Mouse (Mus musculus): ENCODE results near the gene Adprh. TPM values are rescaled to one million over a fixed set of nuclear protein-coding genes. Genes with fewer than 3 reads are reported as not detected.
"Not testable (repeated sequence)": the region's sequence is repeated elsewhere in the genome, so short reads cannot be mapped to it uniquely, and the experiment has no call there.

The Adprh gene
- polyA plus RNA-seq (2012; rRNA removed), result 73.8 and 77.3 TPM in 2 replicates

DNA sequence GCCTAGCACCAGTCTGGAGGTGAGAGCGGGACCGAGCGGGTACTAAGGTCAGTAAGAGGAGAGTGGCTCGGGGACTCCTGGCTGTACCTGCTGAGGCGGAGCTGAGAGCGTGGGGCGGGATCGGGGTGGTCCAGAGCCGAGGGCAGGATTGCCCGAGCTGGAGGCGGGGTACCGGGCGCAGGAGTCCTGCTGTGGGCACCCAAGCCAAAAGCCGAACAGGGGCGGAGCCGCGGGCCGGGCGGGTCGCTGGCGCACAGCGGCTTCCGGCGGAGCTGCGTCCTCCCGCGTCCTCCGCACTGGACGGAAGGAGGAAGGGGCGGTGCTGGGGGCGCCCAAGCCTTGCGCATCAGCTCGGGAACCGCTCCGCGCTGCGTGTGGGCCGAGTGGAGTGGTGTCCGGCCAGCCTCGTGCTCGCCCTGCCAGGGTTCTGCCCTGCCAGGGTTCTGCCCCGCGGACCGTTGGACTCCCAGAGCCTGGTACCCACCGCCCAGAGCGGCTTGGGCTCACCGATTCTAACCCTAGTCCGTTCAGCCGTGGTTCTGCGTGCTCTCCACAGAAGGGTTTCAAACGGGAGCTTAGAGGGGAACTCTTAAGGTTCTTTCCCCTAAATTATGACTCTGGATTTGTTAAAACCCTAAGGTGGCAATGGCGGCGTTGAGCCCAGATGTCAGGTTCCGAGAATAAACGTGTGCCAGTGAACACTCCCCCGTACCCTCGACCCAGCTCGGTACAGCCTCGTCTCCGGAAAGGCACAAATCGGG lies at the start of gene Adprh:
Gene Adprh (minus strand): TSS at position 262 of the 761 bp plus-strand sequence.
- no peak for TF ChIP-seq CTCF (IDR thresholded peaks at IDR 0.05; ENCODE audit: borderline replicate concordance, extremely low read depth, insufficient read depth, insufficient read length)
- peak; percentile 92 for TF ChIP-seq POLR2A (IDR thresholded peaks at IDR 0.05; ENCODE audit: borderline replicate concordance, extremely low read depth, insufficient read depth, insufficient read length, poor library complexity, severe bottlenecking)
- DNase-seq (ENCODE audit: low read depth), result peak; percentile 94

DNA sequence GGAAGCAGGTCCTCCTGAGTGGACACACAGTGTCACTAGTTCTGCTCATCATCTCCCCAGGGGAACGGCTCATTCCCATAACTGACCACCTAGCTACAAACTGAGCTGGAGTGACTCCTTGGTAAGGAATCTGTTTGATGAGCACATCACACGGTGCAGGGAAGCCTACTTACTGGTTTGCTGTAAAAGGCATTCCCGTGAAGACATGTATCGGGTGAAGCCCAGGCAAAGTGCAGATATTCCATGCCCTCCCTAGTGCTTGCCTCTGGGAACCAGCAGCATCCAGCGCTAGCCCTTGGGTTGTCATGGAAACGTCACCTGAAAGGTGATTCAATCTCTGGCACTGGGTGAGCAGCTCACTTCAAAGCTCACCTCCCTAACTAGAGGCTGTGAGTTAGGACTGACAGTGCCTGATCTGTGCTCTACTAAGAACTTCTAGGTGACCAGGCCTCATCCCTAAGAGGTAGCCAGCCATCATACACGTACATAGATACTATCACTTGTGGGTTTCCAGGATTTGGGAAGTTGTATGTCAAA lies 44.2 kb upstream of the Adprh start:
- no peak for DNase-seq (ENCODE audit: low read depth)

DNA sequence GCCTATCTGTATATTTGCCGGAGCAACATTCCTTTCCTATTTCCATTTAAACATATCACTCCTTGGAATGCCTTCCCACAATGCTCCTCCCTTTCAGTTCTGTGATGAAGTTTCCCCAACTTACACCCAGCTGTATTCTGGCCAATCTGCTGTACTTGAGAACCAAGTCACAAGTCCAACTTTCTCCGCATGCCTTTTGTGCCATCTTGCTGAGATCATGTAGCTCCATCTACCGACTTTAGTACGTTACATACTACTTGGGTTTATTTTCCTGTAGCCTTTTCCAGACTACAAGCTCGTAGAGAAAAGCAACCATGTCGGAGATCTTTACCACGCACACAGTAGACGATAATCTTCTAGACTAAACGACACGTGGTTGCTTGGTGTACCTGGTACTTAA lies 41.4 kb upstream of the Adprh start:
- TF ChIP-seq CTCF (IDR thresholded peaks at IDR 0.05; ENCODE audit: borderline replicate concordance, extremely low read depth, insufficient read depth, insufficient read length) (no peak), POLR2A (IDR thresholded peaks at IDR 0.05; ENCODE audit: borderline replicate concordance, extremely low read depth, insufficient read depth, insufficient read length, poor library complexity, severe bottlenecking) (no peak)
- DNase-seq (ENCODE audit: low read depth), result peak; percentile 31

More for the DNA sequence above, 44.2 kb upstream of the Adprh start:
- no peak for TF ChIP-seq CTCF (IDR thresholded peaks at IDR 0.05; ENCODE audit: borderline replicate concordance, extremely low read depth, insufficient read depth, insufficient read length)
- TF ChIP-seq POLR2A (IDR thresholded peaks at IDR 0.05; ENCODE audit: borderline replicate concordance, extremely low read depth, insufficient read depth, insufficient read length, poor library complexity, severe bottlenecking), result no peak

DNA sequence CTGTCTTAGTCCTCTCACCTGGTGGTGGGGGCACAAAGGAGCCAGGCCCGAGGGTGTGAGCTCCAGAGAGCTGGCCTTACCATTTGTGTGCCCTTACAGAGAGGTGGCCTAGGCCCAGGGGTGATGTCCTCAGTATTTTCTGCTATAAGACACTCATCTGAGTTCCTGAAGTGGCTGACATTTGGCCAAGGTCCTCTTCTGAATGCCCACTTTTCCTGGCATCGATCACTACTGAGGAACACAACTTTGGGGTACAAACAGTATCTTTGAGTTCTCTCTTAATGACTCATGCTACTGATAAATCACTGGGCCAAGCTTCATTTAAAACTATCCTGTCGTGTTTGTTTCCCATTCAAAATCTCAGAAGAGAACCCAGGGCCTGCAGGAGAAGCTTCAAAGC lies 40.0 kb upstream of the Adprh start:
- TF ChIP-seq CTCF (IDR thresholded peaks at IDR 0.05; ENCODE audit: borderline replicate concordance, extremely low read depth, insufficient read depth, insufficient read length) (no peak), POLR2A (IDR thresholded peaks at IDR 0.05; ENCODE audit: borderline replicate concordance, extremely low read depth, insufficient read depth, insufficient read length, poor library complexity, severe bottlenecking) (no peak)
- DNase-seq (ENCODE audit: low read depth), result no peak

DNA sequence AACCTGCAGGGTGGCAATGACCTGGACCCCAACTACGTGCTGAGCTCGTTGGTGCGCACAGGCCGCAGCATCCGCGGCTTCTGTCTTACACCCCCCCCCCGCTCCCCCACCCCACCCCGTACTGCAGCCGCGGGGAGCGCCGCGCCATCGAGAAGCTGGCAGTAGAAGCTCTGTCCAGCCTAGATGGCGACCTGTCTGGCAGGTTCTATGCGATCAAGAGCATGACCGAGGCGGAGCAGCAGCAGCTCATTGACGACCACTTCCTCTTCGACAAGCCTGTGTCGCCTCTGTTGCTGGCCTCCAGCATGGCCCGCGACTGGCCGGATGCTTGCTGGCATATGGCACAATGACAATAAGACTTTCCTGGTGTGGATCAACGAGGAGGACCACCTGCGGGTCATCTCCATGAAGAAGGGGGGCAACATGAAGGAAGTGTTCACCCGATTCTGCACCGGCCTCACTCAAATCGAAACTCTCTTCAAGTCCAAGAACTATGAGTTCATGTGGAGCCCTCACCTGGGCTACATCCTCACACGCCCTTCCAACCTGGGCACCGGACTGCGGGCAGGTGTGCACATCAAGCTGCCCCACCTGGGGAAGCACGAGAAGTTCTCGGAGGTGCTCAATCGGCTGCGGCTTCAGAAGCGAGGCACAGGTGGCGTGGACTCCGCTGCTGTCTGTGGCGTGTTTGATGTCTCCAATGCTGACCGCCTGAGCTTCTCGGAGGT lies 31.2 kb upstream of the Adprh start:
- no peak for TF ChIP-seq POLR2A (IDR thresholded peaks at IDR 0.05; ENCODE audit: borderline replicate concordance, extremely low read depth, insufficient read depth, insufficient read length, poor library complexity, severe bottlenecking)
- no peak for TF ChIP-seq CTCF (IDR thresholded peaks at IDR 0.05; ENCODE audit: borderline replicate concordance, extremely low read depth, insufficient read depth, insufficient read length)
- DNase-seq (ENCODE audit: low read depth), result no peak

DNA sequence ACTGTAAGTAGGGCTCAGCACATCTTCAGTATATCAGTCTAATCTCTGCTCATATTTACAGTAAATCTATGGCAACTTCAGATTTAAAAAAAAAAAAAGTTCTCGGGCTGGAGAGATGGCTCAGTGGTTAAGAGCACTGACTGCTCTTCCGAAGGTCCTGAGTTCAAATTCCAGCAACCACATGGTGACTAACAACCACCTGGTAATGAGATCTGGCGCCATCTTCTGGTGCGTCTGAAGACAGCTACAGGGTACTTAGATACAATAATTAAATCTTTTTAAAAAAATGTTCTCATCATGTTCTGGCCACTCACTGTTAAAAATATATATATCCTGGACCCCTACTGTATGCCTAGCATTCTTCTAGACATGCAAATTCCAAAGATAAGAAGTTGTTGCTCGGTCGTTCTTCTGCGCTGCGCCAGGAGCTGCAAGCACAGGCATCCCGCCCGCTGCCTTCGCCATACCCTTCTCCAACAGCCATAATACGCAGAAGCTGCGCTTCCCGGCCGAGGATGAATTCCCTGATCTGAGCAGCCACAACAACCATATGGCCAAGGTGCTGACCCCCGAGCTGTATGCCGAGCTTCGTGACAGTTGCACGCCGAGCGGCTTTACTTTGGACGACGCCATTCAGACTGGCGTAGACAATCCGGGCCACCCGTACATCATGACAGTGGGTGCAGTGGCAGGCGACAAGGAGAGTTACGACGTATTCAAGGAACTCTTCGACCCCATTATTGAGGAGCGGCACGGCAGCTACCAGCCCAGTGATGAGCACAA lies 30.5 kb upstream of the Adprh start:
- peak; percentile 74 for DNase-seq (ENCODE audit: low read depth)
- TF ChIP-seq CTCF (IDR thresholded peaks at IDR 0.05; ENCODE audit: borderline replicate concordance, extremely low read depth, insufficient read depth, insufficient read length), result peak; percentile 27; the same call in 1 of the 2 replicates
- no peak for TF ChIP-seq POLR2A (IDR thresholded peaks at IDR 0.05; ENCODE audit: borderline replicate concordance, extremely low read depth, insufficient read depth, insufficient read length, poor library complexity, severe bottlenecking)

DNA sequence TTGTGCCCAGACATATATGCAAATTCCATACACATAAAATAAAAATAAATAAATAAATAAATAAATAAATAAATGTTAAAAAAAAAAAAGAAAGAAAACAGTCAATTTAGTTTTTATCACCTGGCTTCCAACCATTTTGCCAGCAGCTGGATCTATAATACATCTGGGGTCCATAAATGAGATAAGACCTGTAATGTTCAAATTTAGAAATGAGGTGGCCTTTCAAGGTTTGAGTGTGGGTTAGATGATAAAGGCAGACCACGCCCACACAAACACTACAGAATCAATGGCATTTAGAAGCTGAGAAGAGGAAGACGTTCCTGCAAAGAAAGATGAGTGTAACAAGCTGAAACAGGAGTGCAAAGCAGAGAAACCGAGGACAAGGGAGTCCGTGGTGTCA lies 28.8 kb upstream of the Adprh start:
- DNase-seq (ENCODE audit: low read depth), result no peak
- TF ChIP-seq POLR2A (IDR thresholded peaks at IDR 0.05; ENCODE audit: borderline replicate concordance, extremely low read depth, insufficient read depth, insufficient read length, poor library complexity, severe bottlenecking) (no peak), CTCF (IDR thresholded peaks at IDR 0.05; ENCODE audit: borderline replicate concordance, extremely low read depth, insufficient read depth, insufficient read length) (no peak)

DNA sequence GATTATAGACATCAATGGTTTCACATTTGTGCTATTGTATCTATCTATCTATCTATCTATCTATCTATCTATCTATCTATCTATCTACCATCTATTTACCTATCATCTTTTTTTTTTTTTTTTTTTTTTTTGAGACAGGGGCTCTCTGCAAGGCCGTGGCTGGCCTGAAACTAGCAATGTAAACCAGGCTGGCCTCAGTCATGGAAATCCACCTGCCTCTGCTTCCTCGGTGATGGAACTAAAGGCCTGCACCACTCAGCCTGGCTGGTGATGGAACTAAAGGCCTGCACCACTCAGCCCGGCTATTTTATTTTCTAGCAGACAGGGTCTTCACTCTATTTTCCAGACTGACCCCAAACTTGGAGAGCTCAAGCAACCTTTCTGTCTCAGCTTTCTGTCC lies 25.8 kb upstream of the Adprh start:
- DNase-seq (ENCODE audit: low read depth), result no peak
- TF ChIP-seq POLR2A (IDR thresholded peaks at IDR 0.05; ENCODE audit: borderline replicate concordance, extremely low read depth, insufficient read depth, insufficient read length, poor library complexity, severe bottlenecking) (no peak), CTCF (IDR thresholded peaks at IDR 0.05; ENCODE audit: borderline replicate concordance, extremely low read depth, insufficient read depth, insufficient read length) (no peak)

DNA sequence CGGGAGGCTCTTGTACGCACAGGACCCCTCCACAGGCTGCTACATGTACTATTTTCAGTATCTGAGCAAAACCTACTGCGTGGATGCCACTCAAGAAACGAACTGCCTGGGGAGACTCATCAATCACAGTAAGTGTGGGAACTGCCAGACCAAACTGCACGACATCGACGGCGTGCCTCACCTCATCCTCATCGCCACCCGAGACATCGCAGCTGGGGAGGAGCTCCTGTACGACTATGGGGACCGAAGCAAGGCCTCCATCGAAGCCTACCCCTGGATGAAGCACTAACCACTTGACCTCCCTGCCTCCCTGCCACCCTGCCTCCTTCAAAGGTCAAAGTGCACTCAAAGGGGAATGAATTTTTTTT lies 24.7 kb upstream of the Adprh start:
- DNase-seq (ENCODE audit: low read depth), result not testable (repeated sequence)

DNA sequence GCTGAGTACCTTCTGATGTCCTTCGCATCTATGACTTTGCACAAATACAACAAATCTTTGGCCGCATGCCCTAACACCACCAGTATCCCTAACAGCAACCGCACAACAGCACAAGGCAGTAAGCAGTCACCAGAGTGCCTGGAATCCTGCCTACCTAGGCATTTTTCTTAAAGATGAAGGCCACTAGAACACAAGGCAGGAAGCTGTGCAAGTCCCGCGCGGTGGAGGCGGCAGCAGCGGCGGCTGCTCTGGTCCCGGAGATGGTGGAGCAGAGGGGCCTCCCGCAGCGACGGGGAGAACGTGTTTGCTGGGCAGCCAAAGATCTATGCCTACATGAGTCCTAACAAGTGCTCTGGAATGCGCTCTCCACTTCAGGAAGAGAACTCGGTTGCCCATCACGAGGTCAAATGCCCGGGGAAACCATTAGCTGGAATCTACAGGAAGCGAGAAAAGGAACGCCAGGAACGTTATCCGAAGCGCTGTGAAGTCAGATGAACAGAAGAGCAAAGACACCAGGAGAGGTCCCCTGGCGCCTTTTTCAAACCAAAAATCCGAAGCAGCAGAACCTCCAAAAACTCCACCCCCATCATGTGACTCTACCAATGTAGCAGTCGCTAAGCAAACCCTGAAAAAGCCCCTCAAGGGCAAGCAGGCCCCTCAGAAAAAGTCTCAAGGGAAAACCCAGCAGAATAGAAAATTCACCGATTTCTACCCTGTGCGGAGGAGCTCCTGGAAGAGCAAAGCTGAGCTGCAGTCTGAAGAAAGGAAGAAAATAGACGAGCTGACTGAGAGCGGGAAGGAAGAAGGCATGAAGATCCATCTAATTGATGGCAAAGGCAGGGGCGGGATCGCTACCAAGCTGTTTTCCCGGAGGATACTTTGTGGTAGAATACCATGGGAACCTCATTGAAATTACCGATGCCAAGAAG lies 24.1 kb upstream of the Adprh start:
- peak; percentile 62 for DNase-seq (ENCODE audit: low read depth)
- TF ChIP-seq CTCF (IDR thresholded peaks at IDR 0.05; ENCODE audit: borderline replicate concordance, extremely low read depth, insufficient read depth, insufficient read length) (no peak), POLR2A (IDR thresholded peaks at IDR 0.05; ENCODE audit: borderline replicate concordance, extremely low read depth, insufficient read depth, insufficient read length, poor library complexity, severe bottlenecking) (no peak)

All from brain, embryonic 14.5 days (tissue).